ENCODE assay signal across 19 mouse cellular contexts in the genomic region with DNA sequence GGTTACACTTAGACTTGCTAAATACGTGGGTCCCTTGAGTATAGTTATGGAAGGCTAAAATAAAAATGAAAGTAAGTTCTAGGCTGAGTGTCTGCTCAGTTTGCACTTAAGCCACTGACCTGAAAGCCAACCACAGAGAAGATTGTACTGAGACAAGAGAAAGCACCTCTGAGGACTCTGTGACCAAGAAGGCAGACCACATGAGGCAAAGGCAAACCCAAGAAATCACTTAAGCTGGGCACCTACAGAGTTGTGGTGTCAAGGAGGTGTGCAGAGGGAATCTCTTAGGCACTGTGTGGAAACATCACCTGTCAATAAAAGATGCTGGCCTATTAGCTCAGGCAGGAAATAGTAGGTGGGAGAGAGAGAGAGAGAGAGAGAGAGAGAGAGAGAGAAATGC.
"Had no signal": no experiment of that assay in that cellular context is flagged by ENCODE, and none has a peak within 500 bp of the region (broad histone marks: within the 10 kb centered on the region; RNA-seq: fewer than 3 reads in every experiment).

No protein-coding gene starts in this region.

- DNase-seq: kidney, adult 18-20 months; kidney, postnatal 25 days; layer of hippocampus, adult 9-11 months; liver, embryonic 13.5 days; lung, adult 2 months; right cerebral cortex, adult 18-20 months; right cerebral cortex, postnatal 14 days; right cerebral cortex, postnatal 4 days; thymus, adult 18-20 months; thymus, postnatal 36 days had no signal

- H3K4me3 ChIP-seq: layer of hippocampus, adult 2 months; liver, embryonic 13.5 days; megakaryocyte, embryonic 14.5 days; midbrain, embryonic 10.5 days; midbrain, embryonic 13.5 days; neural tube, embryonic 12.5 days; neural tube, embryonic 15.5 days had no signal

- H3K36me3 ChIP-seq: liver, embryonic 13.5 days; midbrain, embryonic 10.5 days; midbrain, embryonic 13.5 days; neural tube, embryonic 12.5 days; neural tube, embryonic 15.5 days had no signal

- H3K27ac ChIP-seq: kidney, postnatal 0 days; layer of hippocampus, adult 2 months; liver, embryonic 13.5 days; macrophage; midbrain, embryonic 10.5 days; midbrain, embryonic 13.5 days; neural tube, embryonic 12.5 days; neural tube, embryonic 15.5 days had no signal

- ATAC-seq: midbrain, embryonic 13.5 days; midbrain, embryonic 16.5 days had no signal

- H3K27me3 ChIP-seq: liver, embryonic 13.5 days; megakaryocyte, embryonic 14.5 days; midbrain, embryonic 13.5 days; neural tube, embryonic 12.5 days; neural tube, embryonic 15.5 days had no signal
